Mouse (Mus musculus): ENCODE results near the gene Tmem51. TPM values are rescaled to one million over a fixed set of nuclear protein-coding genes. Genes with fewer than 3 reads are reported as not detected.

Tmem51 gene
- polyA plus RNA-seq, 1 experiment from 2014 or later, result 6.4 TPM

- Histone ChIP-seq H3K36me3 (no peaks in the 10 kb centered on the region), H3K4me1 (replicated peaks) (peaks cover 8% of the 10 kb centered on the region; the same call in 1 of the 2 replicates), H3K27ac (0 out of 2 replicates have a peak overlapping the region, but pooled peaks have one; percentile 9), H3K4me2 (no peak overlapping the region), H3K27me3 (0 out of 2 replicates have a peak, but pooled peaks cover 3% of the 10 kb centered on the region), H3K9me3 (no peaks in the 10 kb centered on the region), H3K4me3 (no peak overlapping the region), H3K9ac (no peak overlapping the region)
- 40% methylated on average over 15 of the region's 15 CpGs for WGBS
- ATAC-seq (ENCODE audit: low FRiP score), result no peak
Observed at GRCm38 (mm10) chr4:142095513-142096241, 11.6 kb upstream of the Tmem51 start.

GRCm38 (mm10) chr4:142094386-142094785 lies 10.3 kb upstream of the Tmem51 start:
- Histone ChIP-seq H3K9ac (no peak overlapping the region), H3K4me3 (no peak overlapping the region), H3K27me3 (peaks cover 7% of the 10 kb centered on the region; the same call in 1 of the 2 replicates), H3K4me2 (no peak overlapping the region), H3K9me3 (no peaks in the 10 kb centered on the region), H3K36me3 (no peaks in the 10 kb centered on the region), H3K27ac (no peak overlapping the region), H3K4me1 (replicated peaks) (peaks cover 8% of the 10 kb centered on the region; the same call in 1 of the 2 replicates)
- no peak for ATAC-seq (ENCODE audit: low FRiP score)
- 89% methylated on average over 11 of the region's 11 CpGs for WGBS

- no peaks in the 10 kb centered on the region for H3K9me3 ChIP-seq
- no peak for ATAC-seq (ENCODE audit: low FRiP score)
Observed at GRCm38 (mm10) chr4:142091100-142091499, 7.0 kb upstream of the Tmem51 start.

GRCm38 (mm10) chr4:142089966-142090365 lies 5.9 kb upstream of the Tmem51 start:
- Histone ChIP-seq H3K4me2 (no peak overlapping the region), H3K27me3 (peaks cover 30% of the 10 kb centered on the region), H3K9ac (no peak overlapping the region), H3K4me3 (no peak overlapping the region), H3K27ac (no peak overlapping the region), H3K4me1 (replicated peaks) (0 out of 2 replicates have a peak, but pooled peaks cover 3% of the 10 kb centered on the region), H3K9me3 (no peaks in the 10 kb centered on the region), H3K36me3 (no peaks in the 10 kb centered on the region)
- no peak for ATAC-seq (ENCODE audit: low FRiP score)
- 71% methylated on average over 6 of the region's 6 CpGs for WGBS

More at GRCm38 (mm10) chr4:142091100-142091499, 7.0 kb upstream of the Tmem51 start:
- peaks cover 8% of the 10 kb centered on the region; the same call in 1 of the 2 replicates for H3K4me1 ChIP-seq (replicated peaks)
- WGBS, result 67% methylated on average over 2 of the region's 2 CpGs
- no peak overlapping the region for H3K27ac ChIP-seq
- no peak overlapping the region for H3K9ac ChIP-seq
- H3K4me3 ChIP-seq, result no peak overlapping the region
- H3K27me3 ChIP-seq, result peaks cover 19% of the 10 kb centered on the region
- no peak overlapping the region for H3K4me2 ChIP-seq
- no peaks in the 10 kb centered on the region for H3K36me3 ChIP-seq

GRCm38 (mm10) chr4:142088836-142089235 lies 4.7 kb upstream of the Tmem51 start:
- Histone ChIP-seq H3K27me3 (peaks cover 41% of the 10 kb centered on the region), H3K4me1 (replicated peaks) (peaks cover 15% of the 10 kb centered on the region)

GRCm38 (mm10) chr4:142088409-142088808 lies 4.3 kb upstream of the Tmem51 start:
- no peak overlapping the region for H3K4me2 ChIP-seq
- no peak for ATAC-seq (ENCODE audit: low FRiP score)
- peaks cover 46% of the 10 kb centered on the region for H3K27me3 ChIP-seq
- H3K9me3 ChIP-seq, result no peaks in the 10 kb centered on the region
- no peaks in the 10 kb centered on the region for H3K36me3 ChIP-seq
- no peak overlapping the region for H3K4me3 ChIP-seq
- H3K27ac ChIP-seq, result no peak overlapping the region
- peaks cover 19% of the 10 kb centered on the region for H3K4me1 ChIP-seq (replicated peaks)
- WGBS, result 16% methylated on average over 4 of the region's 4 CpGs
- no peak overlapping the region for H3K9ac ChIP-seq

More at GRCm38 (mm10) chr4:142088836-142089235, 4.7 kb upstream of the Tmem51 start:
- no peak overlapping the region for H3K4me3 ChIP-seq
- no peak overlapping the region for H3K9ac ChIP-seq
- no peak overlapping the region for H3K4me2 ChIP-seq
- no peak for ATAC-seq (ENCODE audit: low FRiP score)
- no peaks in the 10 kb centered on the region for H3K9me3 ChIP-seq
- H3K27ac ChIP-seq, result no peak overlapping the region
- H3K36me3 ChIP-seq, result no peaks in the 10 kb centered on the region
- WGBS, result 72% methylated on average over 6 of the region's 6 CpGs

DNA sequence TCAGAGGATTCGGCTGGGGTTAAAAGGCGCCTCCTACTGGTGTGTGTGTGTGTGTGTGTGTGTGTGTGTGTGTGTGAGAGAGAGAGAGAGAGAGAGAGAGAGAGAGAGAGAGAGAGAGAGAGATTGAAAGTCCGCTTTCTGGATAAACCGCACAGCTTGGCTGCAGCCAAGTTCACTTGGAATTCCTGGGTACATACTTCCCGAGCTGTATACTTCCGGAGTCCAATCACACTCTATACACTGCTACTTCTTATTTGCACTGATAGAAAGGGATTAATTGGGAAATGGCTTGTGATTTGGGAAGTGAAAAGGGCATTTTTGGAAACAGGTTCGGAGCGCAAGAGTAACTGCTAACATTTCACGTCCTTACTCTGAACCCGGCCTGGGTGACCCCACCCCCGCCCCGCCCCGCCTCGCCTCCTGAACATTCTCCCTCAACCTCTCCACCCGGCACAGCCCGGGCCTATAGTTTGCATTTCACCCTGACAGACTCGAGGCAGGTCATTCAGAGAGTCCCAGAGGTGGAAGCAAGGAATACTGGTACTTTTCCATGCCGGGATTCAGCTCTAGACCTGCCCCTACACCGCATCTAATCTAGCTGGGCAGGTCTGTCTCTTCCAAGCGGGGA lies 946 bp upstream of the Tmem51 start:
- H3K9ac ChIP-seq, result no peak overlapping the region; the same call in 1 of the 2 replicates
- WGBS, result 6% methylated on average over 20 of the region's 20 CpGs

GRCm38 (mm10) chr4:142083762-142084130 lies 358 bp downstream of the Tmem51 start:
- H3K9ac ChIP-seq, result peak overlapping the region; percentile 75
- H3K4me1 ChIP-seq (replicated peaks), result peaks cover 34% of the 10 kb centered on the region
- H3K4me2 ChIP-seq, result peak overlapping the region; percentile 97
- WGBS, result 1% methylated on average over 17 of the region's 29 CpGs
- peak overlapping the region; percentile 61 for H3K4me3 ChIP-seq
- no peaks in the 10 kb centered on the region for H3K9me3 ChIP-seq
- ATAC-seq (ENCODE audit: low FRiP score), result peak; percentile 49; the same call in 1 of the 2 replicates
- no peak overlapping the region for H3K27ac ChIP-seq
- peaks cover 57% of the 10 kb centered on the region for H3K27me3 ChIP-seq
- no peaks in the 10 kb centered on the region for H3K36me3 ChIP-seq

More for the DNA sequence above, 946 bp upstream of the Tmem51 start:
- Histone ChIP-seq H3K9me3 (no peaks in the 10 kb centered on the region), H3K27ac (no peak overlapping the region), H3K36me3 (no peaks in the 10 kb centered on the region), H3K4me1 (replicated peaks) (peaks cover 33% of the 10 kb centered on the region), H3K27me3 (peaks cover 60% of the 10 kb centered on the region), H3K4me2 (peak overlapping the region; percentile 97), H3K4me3 (peak overlapping the region; percentile 61)
- no peak for ATAC-seq (ENCODE audit: low FRiP score)

DNA sequence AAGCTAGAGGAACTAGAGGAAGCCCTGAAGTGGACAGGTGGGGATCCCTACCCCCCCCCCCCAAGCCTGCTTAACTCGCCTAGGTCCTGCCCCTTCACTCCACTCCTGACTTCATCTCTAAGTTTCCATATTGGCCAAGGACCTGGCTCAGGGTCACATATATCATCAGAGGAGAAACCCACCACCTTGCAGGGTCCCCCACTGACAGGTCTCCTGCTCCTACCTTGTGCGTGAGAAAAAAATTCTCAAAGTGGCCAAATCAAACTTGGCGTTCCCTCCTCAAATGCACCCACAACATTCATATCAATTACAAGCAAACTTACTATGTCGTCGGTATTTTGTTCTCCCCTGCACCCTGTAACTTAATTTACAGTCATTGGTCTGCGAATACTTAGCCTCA lies 911 bp downstream of the Tmem51 start:
- Histone ChIP-seq H3K36me3 (no peaks in the 10 kb centered on the region), H3K4me2 (peak overlapping the region; percentile 97), H3K27me3 (peaks cover 57% of the 10 kb centered on the region), H3K4me1 (replicated peaks) (peaks cover 34% of the 10 kb centered on the region), H3K4me3 (peak overlapping the region; percentile 61; the same call in 1 of the 2 replicates), H3K9ac (no peak overlapping the region), H3K9me3 (no peaks in the 10 kb centered on the region), H3K27ac (no peak overlapping the region)
- WGBS, result 55% methylated on average over 6 of the region's 6 CpGs
- ATAC-seq (ENCODE audit: low FRiP score), result no peak

DNA sequence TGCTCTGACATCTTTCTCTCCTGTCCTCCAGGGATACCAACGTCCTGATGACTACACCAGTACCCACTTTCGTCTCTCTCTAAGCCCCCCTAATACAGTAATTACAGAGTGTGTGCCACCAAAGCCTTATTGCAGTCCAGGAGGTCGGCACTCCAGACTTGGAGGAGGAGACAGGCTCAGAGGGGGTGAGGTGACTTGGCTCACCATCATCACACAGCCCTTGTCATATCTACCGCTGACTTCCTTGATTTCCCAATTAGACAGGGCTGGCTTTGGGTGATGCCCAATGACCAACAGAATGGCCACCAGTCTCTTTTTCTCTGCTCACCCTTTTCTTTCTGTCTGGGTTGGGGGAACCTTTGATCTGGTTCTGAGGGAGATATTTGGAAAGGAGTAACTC lies 1.4 kb downstream of the Tmem51 start:
- H3K4me3 ChIP-seq, result no peak overlapping the region
- H3K27ac ChIP-seq, result no peak overlapping the region
- no peak for ATAC-seq (ENCODE audit: low FRiP score)
- no peaks in the 10 kb centered on the region for H3K36me3 ChIP-seq
- no peak overlapping the region for H3K9ac ChIP-seq
- no peak overlapping the region for H3K4me2 ChIP-seq
- 82% methylated on average over 4 of the region's 4 CpGs for WGBS
- H3K27me3 ChIP-seq, result peaks cover 57% of the 10 kb centered on the region
- no peaks in the 10 kb centered on the region for H3K9me3 ChIP-seq
- peaks cover 34% of the 10 kb centered on the region for H3K4me1 ChIP-seq (replicated peaks)

- no peak overlapping the region for H3K9ac ChIP-seq
- WGBS, result 65% methylated on average over 13 of the region's 13 CpGs
- ATAC-seq (ENCODE audit: low FRiP score), result no peak
- H3K9me3 ChIP-seq, result no peaks in the 10 kb centered on the region
- peak overlapping the region; percentile 44; the same call in 1 of the 2 replicates for H3K27ac ChIP-seq
- peaks cover 36% of the 10 kb centered on the region for H3K4me1 ChIP-seq (replicated peaks)
- H3K36me3 ChIP-seq, result no peaks in the 10 kb centered on the region
- no peak overlapping the region for H3K4me3 ChIP-seq
- H3K27me3 ChIP-seq, result peaks cover 52% of the 10 kb centered on the region
- no peak overlapping the region for H3K4me2 ChIP-seq
Observed at GRCm38 (mm10) chr4:142081631-142082283, 2.3 kb downstream of the Tmem51 start.

Measured in hindbrain, embryonic 13.5 days (tissue).